Mouse (Mus musculus) small intestine, adult 10 weeks (tissue): ENCODE results near the gene Vmn2r27. TPM values are rescaled to one million over a fixed set of nuclear protein-coding genes. Genes with fewer than 3 reads are reported as not detected.

Source experiments
- polyA plus RNA-seq: library from polyadenylated mRNA; stranded (reverse); fragments of 350-450 nt; fragmentation: Illumina TruSeq; extraction: RNeasy Lipid Tissue Mini Kit (QIAGEN cat#74804); gene quantifications from one replicate; pipeline ENCODE4 v1.2.3, GENCODE M21; 2014; ENCODE audit warnings: low replicate concordance

The Vmn2r27 gene
- not detected for polyA plus RNA-seq

DNA sequence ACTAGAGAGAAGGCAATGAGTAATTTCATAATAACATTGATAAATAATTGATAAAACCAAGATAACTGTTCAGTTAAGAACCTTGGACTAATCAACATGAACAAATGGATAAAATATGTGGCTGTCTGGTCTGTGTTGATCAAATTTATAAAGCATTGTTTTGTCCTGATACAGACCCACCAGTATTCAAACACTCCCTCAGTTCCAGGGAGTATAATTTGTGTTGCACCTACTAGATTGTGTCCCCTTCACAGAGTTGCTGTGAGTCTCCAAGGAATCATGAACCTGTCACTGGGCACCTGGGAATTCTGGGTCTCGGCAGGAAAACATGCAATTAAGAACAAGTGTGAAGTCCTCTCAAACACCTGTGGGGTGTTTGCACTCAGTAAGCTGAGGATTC, at the start of gene Vmn2r27:
TSS of gene Vmn2r27 (minus strand) at position 101 of the 400 bp plus-strand sequence.

Other genes with a start within 250 kb of the Vmn2r27 start
- not detected for gene Vmn2r26, start 207.3 kb downstream of the Vmn2r27 start, polyA plus RNA-seq
- 1.9 TPM for gene Cd163, start 72.8 kb upstream of the Vmn2r27 start, polyA plus RNA-seq
- 10.2 TPM for gene Pex5, start 183.2 kb upstream of the Vmn2r27 start, polyA plus RNA-seq
- gene Clstn3, start 232.9 kb upstream of the Vmn2r27 start, polyA plus RNA-seq = not detected